Mouse (Mus musculus): ENCODE measurements around the gene Slc10a6.

DNA sequence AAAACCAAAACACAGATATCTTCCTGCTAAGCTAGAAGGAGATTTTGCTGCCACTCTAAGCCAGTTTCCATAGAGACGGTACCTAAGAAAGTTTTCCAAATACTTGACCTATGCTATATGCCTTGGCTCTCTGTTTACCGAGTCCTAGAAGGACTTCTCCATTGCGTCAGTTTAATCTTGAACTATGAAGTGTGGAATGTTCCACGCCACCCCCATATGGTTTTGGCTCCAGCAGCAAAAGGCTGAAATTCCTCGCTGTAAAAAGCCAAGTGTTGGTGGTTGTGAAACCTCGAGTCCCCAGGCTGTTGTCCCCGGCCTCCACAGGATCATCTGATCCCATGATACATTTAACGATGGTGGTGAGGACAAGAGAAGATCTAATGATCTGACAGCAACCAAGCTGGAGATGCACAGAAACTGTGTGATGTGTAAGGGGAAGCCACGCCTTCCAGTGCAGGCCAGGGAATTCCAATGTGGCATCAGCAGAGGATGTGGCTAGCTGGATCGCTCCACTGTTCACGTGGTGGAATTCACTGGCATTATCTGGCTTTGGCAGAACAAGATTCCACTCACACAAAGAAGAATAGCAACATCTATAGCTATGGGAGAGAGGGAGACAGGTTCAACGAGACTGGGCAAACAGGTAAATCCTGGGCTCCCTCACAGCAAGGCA lies 8.8 kb downstream of the Slc10a6 start:
- TF ChIP-seq POLR2A (IDR thresholded peaks at IDR 0.05; ENCODE audit: extremely low read depth, insufficient read depth, low read length) = no peak
- no peak for TF ChIP-seq CTCF (IDR thresholded peaks at IDR 0.05; ENCODE audit: low read depth, low read length)

Measured in liver, adult 2 months (tissue).